Mouse (Mus musculus) forebrain, embryonic 16.5 days (tissue): ENCODE data around the gene Trarg1. TPM values are rescaled to one million over a fixed set of nuclear protein-coding genes. Genes with fewer than 3 reads are reported as not detected.

Experiments used
- ATAC-seq: fragments of 200-750 bp; cut with Nextera tagmentation; 2 replicates; pipeline ENCODE4 v1.8.0; 2017; ENCODE audit warnings: mild to moderate bottlenecking, moderate library complexity
- H3K27ac ChIP-seq: fragments of 300-500 bp; sonication (generic); 2 replicates; pipeline ENCODE4 v1.5.1; 2014; ENCODE audit warnings: low read length, control low read depth
- H3K27me3 ChIP-seq: fragments of 300-500 bp; sonication (generic); replicated peaks from 2 replicates; pipeline ENCODE4 v1.6.1; 2014; ENCODE audit warnings: low read length; ENCODE audit not compliant: control insufficient read depth, insufficient read depth
- H3K36me3 ChIP-seq: fragments of 300-500 bp; sonication (generic); 2 replicates; pipeline ENCODE4 v1.6.1; 2014; ENCODE audit not compliant: control insufficient read depth, insufficient read depth
- H3K4me1 ChIP-seq: fragments of 300-500 bp; sonication (generic); replicated peaks from 2 replicates; pipeline ENCODE4 v1.6.1; 2014; ENCODE audit warnings: low read length; ENCODE audit not compliant: control insufficient read depth, insufficient read depth
- H3K4me2 ChIP-seq: fragments of 300-500 bp; sonication (generic); 2 replicates; pipeline ENCODE4 v1.6.1; 2014; ENCODE audit warnings: mild to moderate bottlenecking, low read length, control low read depth
- H3K4me3 ChIP-seq: fragments of 300-500 bp; sonication (generic); replicated peaks from 2 replicates; pipeline ENCODE4 v1.5.1; 2014; ENCODE audit warnings: mild to moderate bottlenecking, low read length, control low read depth
- H3K9ac ChIP-seq: fragments of 300-500 bp; sonication (generic); replicated peaks from 2 replicates; pipeline ENCODE4 v1.6.1; 2014; ENCODE audit warnings: low read depth, low read length, control low read depth
- H3K9me3 ChIP-seq: fragments of 300-500 bp; sonication (generic); 2 replicates; pipeline ENCODE4 v1.6.1; 2016; ENCODE audit warnings: low read length; ENCODE audit not compliant: control insufficient read depth
- WGBS: fragments of 180-500 bp; shearing (Covaris S2); extraction: QIAGEN DNeasy Blood & Tissue Kit; methylation state at CpG from one replicate; pipeline ENCODE4 v1.1.7; 2014; 5-methylcytosine and 5-hydroxymethylcytosine counted together
- polyA plus RNA-seq: library from polyadenylated mRNA; unstranded; fragments of >200 nt; fragmentation: Nextera tagmentation; extraction: Ambion mirVana; gene quantifications from 2 replicates; pipeline ENCODE4 v1.2.1, GENCODE M21; 2015

The Trarg1 gene
- polyA plus RNA-seq, 1 experiment from 2014 or later: 0.27 TPM

- Histone ChIP-seq H3K9ac (no peak overlapping the region), H3K4me2 (no peak overlapping the region), H3K27ac (no peak overlapping the region), H3K36me3 (peaks cover 11% of the 10 kb centered on the region), H3K4me3 (no peak overlapping the region), H3K4me1 (no peaks in the 10 kb centered on the region), H3K9me3 (no peaks in the 10 kb centered on the region), H3K27me3 (no peaks in the 10 kb centered on the region)
- no peak for ATAC-seq
- 76% methylated on average over 4 of the region's 4 CpGs for WGBS
These were observed 56.2 kb downstream of the Trarg1 start for GRCm38 (mm10) chr11:76735753-76736324.

GRCm38 (mm10) chr11:76739125-76739524 lies 59.5 kb downstream of the Trarg1 start:
- ATAC-seq: no peak
- no peak overlapping the region for H3K4me3 ChIP-seq
- no peaks in the 10 kb centered on the region for H3K4me1 ChIP-seq
- no peak overlapping the region for H3K27ac ChIP-seq
- no peak overlapping the region for H3K9ac ChIP-seq
- H3K27me3 ChIP-seq: no peaks in the 10 kb centered on the region
- peaks cover 2% of the 10 kb centered on the region; the same call in 1 of the 2 replicates for H3K36me3 ChIP-seq
- H3K9me3 ChIP-seq: no peaks in the 10 kb centered on the region
- H3K4me2 ChIP-seq: no peak overlapping the region
- WGBS: 75% methylated on average over 6 of the region's 6 CpGs

GRCm38 (mm10) chr11:76742511-76742910 lies 62.9 kb downstream of the Trarg1 start:
- H3K4me3 ChIP-seq: no peak overlapping the region
- H3K27ac ChIP-seq: no peak overlapping the region
- H3K9me3 ChIP-seq: no peaks in the 10 kb centered on the region
- peaks cover 9% of the 10 kb centered on the region for H3K36me3 ChIP-seq
- H3K9ac ChIP-seq: no peak overlapping the region
- 98% methylated on average over 7 of the region's 7 CpGs for WGBS
- no peaks in the 10 kb centered on the region for H3K27me3 ChIP-seq
- peaks cover 4% of the 10 kb centered on the region; the same call in 1 of the 2 replicates for H3K4me1 ChIP-seq
- no peak for ATAC-seq
- H3K4me2 ChIP-seq: no peak overlapping the region

DNA sequence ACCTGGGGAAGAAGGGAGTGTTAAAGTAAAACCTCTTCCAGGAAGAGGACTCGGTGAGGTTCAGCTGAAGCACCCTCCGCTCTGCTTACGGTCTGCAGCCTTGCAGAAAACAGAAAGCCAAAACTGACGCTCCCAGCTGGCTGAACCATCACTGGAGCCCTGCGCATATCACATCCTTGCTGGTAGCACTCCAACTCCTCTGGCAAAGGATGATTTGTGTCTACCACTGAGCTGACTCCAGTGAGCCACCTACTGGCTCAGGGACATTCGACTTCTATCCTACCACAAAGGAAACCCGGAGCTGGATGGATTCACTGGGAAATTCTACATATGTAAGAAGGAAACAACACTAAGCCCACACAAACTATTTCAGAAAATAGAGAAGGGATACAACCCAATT lies 64.9 kb downstream of the Trarg1 start:
- Histone ChIP-seq H3K27ac (no peak overlapping the region), H3K36me3 (peaks cover 13% of the 10 kb centered on the region), H3K4me1 (peaks cover 4% of the 10 kb centered on the region; the same call in 1 of the 2 replicates), H3K9ac (no peak overlapping the region), H3K4me2 (no peak overlapping the region), H3K9me3 (no peaks in the 10 kb centered on the region), H3K27me3 (no peaks in the 10 kb centered on the region), H3K4me3 (no peak overlapping the region)
- WGBS: 64% methylated on average over 7 of the region's 7 CpGs
- ATAC-seq: no peak

- Histone ChIP-seq H3K27ac (no peak overlapping the region), H3K27me3 (no peaks in the 10 kb centered on the region), H3K4me2 (no peak overlapping the region), H3K9ac (no peak overlapping the region), H3K36me3 (peaks cover 18% of the 10 kb centered on the region), H3K4me1 (peaks cover 4% of the 10 kb centered on the region; the same call in 1 of the 2 replicates), H3K9me3 (no peaks in the 10 kb centered on the region), H3K4me3 (no peak overlapping the region)
- no peak for ATAC-seq
- WGBS: 97% methylated on average over 1 of the region's 1 CpGs
These were observed 66.3 kb downstream of the Trarg1 start for GRCm38 (mm10) chr11:76745921-76746320.

Other genes starting within 250 kb of the Trarg1 start
- 117 and 121 TPM in 2 replicates for gene Abr, start 57.5 kb upstream of the Trarg1 start, polyA plus RNA-seq
- gene Bhlha9, start 7.3 kb upstream of the Trarg1 start, polyA plus RNA-seq: 0.27 and 1.3 TPM in 2 replicates
- 29.4 and 35.4 TPM in 2 replicates for gene Gosr1, start 83.8 kb downstream of the Trarg1 start, polyA plus RNA-seq
- gene Cpd, start 167.2 kb downstream of the Trarg1 start, polyA plus RNA-seq: 7.0 and 7.4 TPM in 2 replicates
- not detected in 2 replicates for gene Tmigd1, start 222.4 kb downstream of the Trarg1 start, polyA plus RNA-seq
- 128 and 136 TPM in 2 replicates for gene Blmh, start 245.0 kb downstream of the Trarg1 start, polyA plus RNA-seq